Mouse (Mus musculus) midbrain, embryonic 15.5 days (tissue): ENCODE measurements around the gene Olfr481. TPM values are rescaled to one million over a fixed set of nuclear protein-coding genes. Genes with fewer than 3 reads are reported as not detected.

Experiments
- ATAC-seq: fragments of 200-750 bp; cut with Nextera tagmentation; replicated peaks from 2 replicates; pipeline ENCODE4 v1.8.0; 2017; ENCODE audit warnings: moderate TSS enrichment
- H3K27ac ChIP-seq: fragments of 300-500 bp; sonication (generic); 2 replicates; pipeline ENCODE4 v1.5.1; 2015; ENCODE audit warnings: mild to moderate bottlenecking, inconsistent platforms
- H3K27me3 ChIP-seq: fragments of 300-500 bp; sonication (generic); replicated peaks from 2 replicates; pipeline ENCODE4 v1.6.1; 2015; ENCODE audit warnings: inconsistent platforms
- H3K36me3 ChIP-seq: fragments of 300-500 bp; sonication (generic); replicated peaks from 2 replicates; pipeline ENCODE4 v1.6.1; 2015; ENCODE audit warnings: inconsistent platforms
- H3K4me1 ChIP-seq: fragments of 300-500 bp; sonication (generic); 2 replicates; pipeline ENCODE4 v1.6.1; 2015; ENCODE audit warnings: inconsistent platforms
- H3K4me2 ChIP-seq: fragments of 300-500 bp; sonication (generic); 2 replicates; pipeline ENCODE4 v1.6.1; 2015; ENCODE audit warnings: inconsistent platforms, mild to moderate bottlenecking, moderate library complexity
- H3K4me3 ChIP-seq: fragments of 300-500 bp; sonication (generic); 2 replicates; pipeline ENCODE4 v1.5.1; 2015; ENCODE audit warnings: mild to moderate bottlenecking, inconsistent platforms
- H3K9ac ChIP-seq: fragments of 300-500 bp; sonication (generic); 2 replicates; pipeline ENCODE4 v1.6.1; 2015; ENCODE audit warnings: mild to moderate bottlenecking, inconsistent platforms
- H3K9me3 ChIP-seq: fragments of 300-500 bp; sonication (generic); 2 replicates; pipeline ENCODE4 v1.6.1; 2016; ENCODE audit warnings: inconsistent platforms
- WGBS: fragments of 180-500 bp; shearing (Covaris S2); methylation state at CpG from one replicate; pipeline ENCODE4 v1.1.7; 2015; ENCODE audit warnings: mixed read lengths; 5-methylcytosine and 5-hydroxymethylcytosine counted together
- polyA plus RNA-seq: library from polyadenylated mRNA; unstranded; fragments of >200 nt; fragmentation: Nextera tagmentation; extraction: Ambion mirVana; gene quantifications from 2 replicates; pipeline ENCODE4 v1.2.1, GENCODE M21; 2015

The Olfr481 gene
- not detected in 2 replicates for polyA plus RNA-seq

- H3K4me3 ChIP-seq, result no peak within 1 kb of the TSS
- H3K36me3 ChIP-seq, result no peaks in the 10 kb centered on the region
- ATAC-seq, result no peak
- H3K9ac ChIP-seq, result no peak within 1 kb of the TSS
- no peaks in the 10 kb centered on the region for H3K9me3 ChIP-seq
- no peaks in the 10 kb centered on the region for H3K4me1 ChIP-seq
- no peak within 1 kb of the TSS for H3K27ac ChIP-seq
- no peaks in the 10 kb centered on the region for H3K27me3 ChIP-seq
- no peak within 1 kb of the TSS for H3K4me2 ChIP-seq
Measured at GRCm38 (mm10) chr7:108079555-108079954, at the start of gene Olfr481. Gene Olfr481, plus strand, starts transcription at chr7:108079855.

GRCm38 (mm10) chr7:108033889-108034288, 45.8 kb upstream of the Olfr481 start, which contains the start of gene Olfr478:
Gene Olfr478, minus strand, starts transcription at chr7:108033989.
- no peaks in the 10 kb centered on the region for H3K4me1 ChIP-seq
- no peak for ATAC-seq
- 83% methylated on average over 3 of the region's 3 CpGs for WGBS
- no peak within 1 kb of the TSS for H3K27ac ChIP-seq
- no peaks in the 10 kb centered on the region for H3K36me3 ChIP-seq
- no peak within 1 kb of the TSS for H3K9ac ChIP-seq
- no peak within 1 kb of the TSS for H3K4me2 ChIP-seq
- no peaks in the 10 kb centered on the region for H3K9me3 ChIP-seq
- H3K4me3 ChIP-seq, result no peak within 1 kb of the TSS
- no peaks in the 10 kb centered on the region for H3K27me3 ChIP-seq

GRCm38 (mm10) chr7:108050393-108050792, 29.3 kb upstream of the Olfr481 start, which contains the start of gene Olfr479:
Gene Olfr479, plus strand, starts transcription at chr7:108050693.
- Histone ChIP-seq H3K4me1 (no peaks in the 10 kb centered on the region), H3K4me3 (no peak within 1 kb of the TSS), H3K36me3 (no peaks in the 10 kb centered on the region), H3K9ac (no peak within 1 kb of the TSS), H3K27ac (no peak within 1 kb of the TSS), H3K9me3 (no peaks in the 10 kb centered on the region), H3K27me3 (no peaks in the 10 kb centered on the region), H3K4me2 (no peak within 1 kb of the TSS)
- ATAC-seq, result no peak
- WGBS, result 92% methylated on average over 2 of the region's 2 CpGs

- H3K9ac ChIP-seq, result no peak within 1 kb of the TSS
- H3K27ac ChIP-seq, result no peak within 1 kb of the TSS
- no peaks in the 10 kb centered on the region for H3K27me3 ChIP-seq
- no peak for ATAC-seq
- no peak within 1 kb of the TSS for H3K4me3 ChIP-seq
- no peaks in the 10 kb centered on the region for H3K4me1 ChIP-seq
- no peaks in the 10 kb centered on the region for H3K36me3 ChIP-seq
- H3K4me2 ChIP-seq, result no peak within 1 kb of the TSS
- H3K9me3 ChIP-seq, result no peaks in the 10 kb centered on the region
- 85% methylated on average over 1 of the region's 1 CpGs for WGBS
Measured at GRCm38 (mm10) chr7:108067246-108067645, 12.4 kb upstream of the Olfr481 start, which contains the start of gene Olfr480. Gene Olfr480, minus strand, starts transcription at chr7:108067346.

GRCm38 (mm10) chr7:108097486-108097885, 17.8 kb downstream of the Olfr481 start, which contains the start of gene Olfr482:
Gene Olfr482, minus strand, starts transcription at chr7:108097586.
- Histone ChIP-seq H3K4me1 (no peaks in the 10 kb centered on the region), H3K9me3 (no peaks in the 10 kb centered on the region), H3K4me3 (no peak within 1 kb of the TSS), H3K27ac (no peak within 1 kb of the TSS), H3K9ac (no peak within 1 kb of the TSS), H3K27me3 (no peaks in the 10 kb centered on the region), H3K36me3 (no peaks in the 10 kb centered on the region), H3K4me2 (no peak within 1 kb of the TSS)
- 81% methylated on average over 1 of the region's 1 CpGs for WGBS
- no peak for ATAC-seq

GRCm38 (mm10) chr7:108100549-108100948, 20.9 kb downstream of the Olfr481 start, which contains the start of gene Olfr483:
Gene Olfr483, plus strand, starts transcription at chr7:108100849.
- H3K9me3 ChIP-seq, result no peaks in the 10 kb centered on the region
- H3K4me2 ChIP-seq, result no peak within 1 kb of the TSS
- no peaks in the 10 kb centered on the region for H3K27me3 ChIP-seq
- H3K4me1 ChIP-seq, result no peaks in the 10 kb centered on the region
- WGBS, result 88% methylated on average over 1 of the region's 1 CpGs
- no peak for ATAC-seq
- H3K4me3 ChIP-seq, result no peak within 1 kb of the TSS
- H3K27ac ChIP-seq, result no peak within 1 kb of the TSS
- H3K36me3 ChIP-seq, result no peaks in the 10 kb centered on the region
- H3K9ac ChIP-seq, result no peak within 1 kb of the TSS

- H3K4me1 ChIP-seq, result no peaks in the 10 kb centered on the region
- 17% methylated on average over 1 of the region's 1 CpGs for WGBS
- no peak overlapping the region for H3K27ac ChIP-seq
- ATAC-seq, result no peak
- H3K9ac ChIP-seq, result no peak overlapping the region
- no peaks in the 10 kb centered on the region for H3K36me3 ChIP-seq
- H3K27me3 ChIP-seq, result no peaks in the 10 kb centered on the region
- no peaks in the 10 kb centered on the region for H3K9me3 ChIP-seq
- H3K4me3 ChIP-seq, result no peak overlapping the region
- no peak overlapping the region for H3K4me2 ChIP-seq
Measured at GRCm38 (mm10) chr7:108120681-108121080, 41.0 kb downstream of the Olfr481 start.

GRCm38 (mm10) chr7:108121416-108121815, 41.8 kb downstream of the Olfr481 start:
- Histone ChIP-seq H3K9ac (no peak overlapping the region), H3K4me1 (no peaks in the 10 kb centered on the region), H3K4me2 (no peak overlapping the region), H3K27me3 (no peaks in the 10 kb centered on the region), H3K9me3 (no peaks in the 10 kb centered on the region), H3K36me3 (no peaks in the 10 kb centered on the region), H3K4me3 (no peak overlapping the region), H3K27ac (no peak overlapping the region)
- no peak for ATAC-seq
- WGBS, result 74% methylated on average over 1 of the region's 1 CpGs

GRCm38 (mm10) chr7:108127349-108127748, 47.7 kb downstream of the Olfr481 start, which contains the start of gene Olfr484:
Gene Olfr484, minus strand, starts transcription at chr7:108127449.
- no peak within 1 kb of the TSS for H3K4me2 ChIP-seq
- no peak for ATAC-seq
- no peaks in the 10 kb centered on the region for H3K4me1 ChIP-seq
- no peak within 1 kb of the TSS for H3K9ac ChIP-seq
- H3K27ac ChIP-seq, result no peak within 1 kb of the TSS
- H3K9me3 ChIP-seq, result no peaks in the 10 kb centered on the region
- no peaks in the 10 kb centered on the region for H3K27me3 ChIP-seq
- H3K36me3 ChIP-seq, result no peaks in the 10 kb centered on the region
- no peak within 1 kb of the TSS for H3K4me3 ChIP-seq

Other genes with a start within 250 kb of the Olfr481 start
- not detected in 2 replicates for gene Olfr470, start 232.4 kb upstream of the Olfr481 start, polyA plus RNA-seq
- not detected in 2 replicates for gene Olfr472, start 182.0 kb upstream of the Olfr481 start, polyA plus RNA-seq
- gene Olfr473, start 149.4 kb upstream of the Olfr481 start, polyA plus RNA-seq, result not detected in 2 replicates
- gene Olfr474, start 125.2 kb upstream of the Olfr481 start, polyA plus RNA-seq, result not detected in 2 replicates
- gene Olfr476, start 115.1 kb upstream of the Olfr481 start, polyA plus RNA-seq, result not detected in 2 replicates
- gene Olfr477, start 93.2 kb upstream of the Olfr481 start, polyA plus RNA-seq, result not detected in 2 replicates
- gene Olfr478, start 45.9 kb upstream of the Olfr481 start, polyA plus RNA-seq, result not detected in 2 replicates
- not detected in 2 replicates for gene Olfr479, start 29.2 kb upstream of the Olfr481 start, polyA plus RNA-seq
- not detected in 2 replicates for gene Olfr480, start 12.5 kb upstream of the Olfr481 start, polyA plus RNA-seq
- 0.09 TPM in 1 of 2 replicates, not detected in the other for gene Olfr482, start 17.7 kb downstream of the Olfr481 start, polyA plus RNA-seq
- gene Olfr483, start 21.0 kb downstream of the Olfr481 start, polyA plus RNA-seq, result not detected in 2 replicates
- not detected in 2 replicates for gene Olfr484, start 47.6 kb downstream of the Olfr481 start, polyA plus RNA-seq
- gene Olfr485, start 80.0 kb downstream of the Olfr481 start, polyA plus RNA-seq, result not detected in 2 replicates
- gene Olfr486, start 92.9 kb downstream of the Olfr481 start, polyA plus RNA-seq, result not detected in 2 replicates
- gene Olfr487, start 134.8 kb downstream of the Olfr481 start, polyA plus RNA-seq, result not detected in 2 replicates
- gene Olfr488, start 178.5 kb downstream of the Olfr481 start, polyA plus RNA-seq, result not detected in 2 replicates
- not detected in 2 replicates for gene Olfr490, start 209.1 kb downstream of the Olfr481 start, polyA plus RNA-seq
- not detected in 2 replicates for gene Olfr491, start 233.6 kb downstream of the Olfr481 start, polyA plus RNA-seq
- gene Olfr492, start 243.8 kb downstream of the Olfr481 start, polyA plus RNA-seq, result not detected in 2 replicates